Comparison of ENCODE assay signal across 21 mouse cellular contexts in the genomic region with DNA sequence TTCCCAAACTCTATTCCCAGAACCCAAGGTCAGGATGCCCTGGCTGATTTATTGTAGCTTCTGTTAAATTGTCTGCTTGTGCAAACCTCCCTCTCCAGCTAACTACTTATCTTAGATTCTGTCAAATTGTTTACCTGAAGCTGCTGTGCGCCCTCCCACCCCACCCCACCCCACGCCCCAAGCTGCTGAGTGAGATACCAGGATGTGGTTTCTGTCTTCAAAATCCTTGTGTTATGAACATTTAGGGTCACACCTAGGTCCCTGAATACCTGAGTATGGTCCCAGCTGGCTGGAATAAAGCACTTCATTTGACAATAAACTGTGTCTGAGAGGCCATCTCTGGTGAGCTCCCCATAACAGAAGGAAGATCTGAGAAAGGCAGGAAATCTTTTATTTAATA. TPM values are rescaled to one million over a fixed set of nuclear protein-coding genes. Genes with fewer than 3 reads are reported as not detected.
DNase-seq lines count a peak whose midpoint lies in the region; TF ChIP-seq lines count a peak whose summit lies in the region.
"Had no signal": no experiment of that assay in that cellular context is flagged by ENCODE, and none has a peak within 500 bp of the region (broad histone marks: within the 10 kb centered on the region; RNA-seq: fewer than 3 reads in every experiment).

No protein-coding gene starts in this region.

- H3K4me3 ChIP-seq in spleen, adult 2 months (ENCODE audit: extremely low read depth, insufficient read depth, insufficient read length) = no peak overlapping the region
- H3K4me3 ChIP-seq: embryonic facial prominence, embryonic 10.5 days; forebrain, embryonic 13.5 days; gastrocnemius, adult 2 months; heart, embryonic 10.5 days; hindbrain, embryonic 13.5 days had no signal

- TF ChIP-seq POLR2A in spleen, adult 2 months (IDR thresholded peaks at IDR 0.05; ENCODE audit: low read depth, low read length) = no peak

- no peak for DNase-seq in spleen, adult 2 months (ENCODE audit: low read depth in 1 of 2, low spot score in 2 of 2)
- no peak for DNase-seq in spleen, adult 18-20 months
- peak; percentile 27 for DNase-seq in thymus, postnatal 4 days
- DNase-seq in thymus, adult 18-20 months = no peak
- DNase-seq in induced T-regulatory cell, adult 2 months (ENCODE audit: low read depth) = peak; percentile 71
- no peak for DNase-seq in layer of hippocampus, adult 9-10 months (ENCODE audit: low spot score)
- no peak for DNase-seq in gastrocnemius, adult 8-10 months (ENCODE audit: low spot score in 2 of 2)
- DNase-seq: adrenal gland, adult 8-10 months; adrenal gland, postnatal 36 days; cerebellum, adult 2 months; cerebellum, postnatal 10 days; gastrocnemius, adult 2 months; gastrocnemius, postnatal 36 days; heart, adult 18-20 months; heart, postnatal 10 days had no signal

- H3K27ac ChIP-seq in spleen, adult 2 months (ENCODE audit: insufficient read depth, low read length) = peak overlapping the region; percentile 80
- H3K27ac ChIP-seq: embryonic facial prominence, embryonic 10.5 days; forebrain, embryonic 13.5 days; gastrocnemius, adult 2 months; heart, embryonic 10.5 days; hindbrain, embryonic 13.5 days had no signal

- peaks cover 5% of the 10 kb centered on the region; the same call in 1 of the 2 replicates for H3K4me1 ChIP-seq in spleen, adult 2 months (ENCODE audit: control insufficient read depth, insufficient read depth, insufficient read length)
- H3K4me1 ChIP-seq: hindbrain, embryonic 13.5 days had no signal

- WGBS in spleen, adult 2 months = 48% methylated on average over 2 of the region's 2 CpGs

- no peaks in the 10 kb centered on the region for H3K27me3 ChIP-seq in spleen, adult 2 months (ENCODE audit: control insufficient read depth, insufficient read depth, low read length)
- H3K27me3 ChIP-seq: hindbrain, embryonic 13.5 days had no signal

- no peak for TF ChIP-seq CTCF in spleen, adult 2 months (IDR thresholded peaks at IDR 0.05; ENCODE audit: extremely low read depth, insufficient read depth, insufficient read length, insufficient replicate concordance)

- no peaks in the 10 kb centered on the region for H3K36me3 ChIP-seq in spleen, adult 2 months (ENCODE audit: control insufficient read depth, insufficient read depth, low read length)
- H3K36me3 ChIP-seq: embryonic facial prominence, embryonic 10.5 days; G1E; heart, embryonic 10.5 days; hindbrain, embryonic 13.5 days had no signal

RNA-seq across cellular contexts. Expression of a gene that starts 30.1 kb away (rescaled TPM):
- polyA plus RNA-seq in spleen, adult 2 months (2012; rRNA removed) = 27.0 and 38.7 TPM in 2 replicates
- 10 to 100 TPM; 13.7 to 20.0 (median 15.9) TPM for total RNA-seq in gastrocnemius, adult 8-10 months (2022)
- total RNA-seq: G1E; hematopoietic stem cell, adult 5-6 weeks had no signal

Comparison
In these comparisons a context has a peak if more than half of its experiments do, and no peak if none do; other contexts are left out.
1. DNase-seq: peak in thymus, postnatal 4 days (single experiment) and induced T-regulatory cell, adult 2 months (single experiment); none in spleen, adult 2 months (0 of 2), spleen, adult 18-20 months (0 of 2), thymus, adult 18-20 months (0 of 2), layer of hippocampus, adult 9-10 months (single experiment) and gastrocnemius, adult 8-10 months (0 of 2).